Mouse (Mus musculus) midbrain, embryonic 15.5 days (tissue): ENCODE measurements around the gene Cnbd2. TPM values are rescaled to one million over a fixed set of nuclear protein-coding genes. Genes with fewer than 3 reads are reported as not detected.

Experiments used
- ATAC-seq: fragments of 200-750 bp; cut with Nextera tagmentation; replicated peaks from 2 replicates; pipeline ENCODE4 v1.8.0; 2017; ENCODE audit warnings: moderate TSS enrichment
- H3K27ac ChIP-seq: fragments of 300-500 bp; sonication (generic); 2 replicates; pipeline ENCODE4 v1.5.1; 2015; ENCODE audit warnings: mild to moderate bottlenecking, inconsistent platforms
- H3K27me3 ChIP-seq: fragments of 300-500 bp; sonication (generic); replicated peaks from 2 replicates; pipeline ENCODE4 v1.6.1; 2015; ENCODE audit warnings: inconsistent platforms
- H3K36me3 ChIP-seq: fragments of 300-500 bp; sonication (generic); replicated peaks from 2 replicates; pipeline ENCODE4 v1.6.1; 2015; ENCODE audit warnings: inconsistent platforms
- H3K4me1 ChIP-seq: fragments of 300-500 bp; sonication (generic); 2 replicates; pipeline ENCODE4 v1.6.1; 2015; ENCODE audit warnings: inconsistent platforms
- H3K4me2 ChIP-seq: fragments of 300-500 bp; sonication (generic); 2 replicates; pipeline ENCODE4 v1.6.1; 2015; ENCODE audit warnings: inconsistent platforms, mild to moderate bottlenecking, moderate library complexity
- H3K4me3 ChIP-seq: fragments of 300-500 bp; sonication (generic); 2 replicates; pipeline ENCODE4 v1.5.1; 2015; ENCODE audit warnings: mild to moderate bottlenecking, inconsistent platforms
- H3K9ac ChIP-seq: fragments of 300-500 bp; sonication (generic); 2 replicates; pipeline ENCODE4 v1.6.1; 2015; ENCODE audit warnings: mild to moderate bottlenecking, inconsistent platforms
- H3K9me3 ChIP-seq: fragments of 300-500 bp; sonication (generic); 2 replicates; pipeline ENCODE4 v1.6.1; 2016; ENCODE audit warnings: inconsistent platforms
- WGBS: fragments of 180-500 bp; shearing (Covaris S2); methylation state at CpG from one replicate; pipeline ENCODE4 v1.1.7; 2015; ENCODE audit warnings: mixed read lengths; 5-methylcytosine and 5-hydroxymethylcytosine counted together
- polyA plus RNA-seq: library from polyadenylated mRNA; unstranded; fragments of >200 nt; fragmentation: Nextera tagmentation; extraction: Ambion mirVana; gene quantifications from 2 replicates; pipeline ENCODE4 v1.2.1, GENCODE M21; 2015

Cnbd2 gene
- polyA plus RNA-seq, 1 experiment from 2014 or later, result 8.0 TPM

DNA sequence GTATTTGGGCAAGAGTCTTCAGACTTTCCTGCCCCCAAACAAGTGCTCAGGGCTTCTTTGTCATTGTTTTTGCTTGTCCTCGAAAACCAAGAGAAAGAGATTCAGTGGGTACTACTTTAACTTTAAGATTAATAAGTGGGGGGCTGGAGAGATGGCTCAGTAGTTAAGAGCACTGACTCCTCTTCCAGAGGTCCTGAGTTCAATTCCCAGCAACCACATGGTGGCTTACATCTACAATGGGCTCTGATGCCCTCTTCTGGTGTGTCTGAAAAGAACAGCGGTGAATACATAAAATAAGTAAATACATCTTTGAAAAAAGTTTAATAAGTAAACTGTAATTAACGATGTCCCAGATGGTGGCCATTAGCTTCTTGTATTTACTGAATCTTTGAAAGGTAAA is 1.1 kb downstream of the Cnbd2 start:
- H3K27ac ChIP-seq, result peak overlapping the region; percentile 93
- peak overlapping the region; percentile 96 for H3K9ac ChIP-seq
- H3K4me3 ChIP-seq, result peak overlapping the region; percentile 92
- H3K9me3 ChIP-seq, result no peaks in the 10 kb centered on the region
- ATAC-seq, result no peak
- H3K4me2 ChIP-seq, result peak overlapping the region; percentile 86
- no peaks in the 10 kb centered on the region for H3K36me3 ChIP-seq
- H3K27me3 ChIP-seq, result no peaks in the 10 kb centered on the region
- 48% methylated on average over 3 of the region's 3 CpGs for WGBS
- H3K4me1 ChIP-seq, result peaks cover 18% of the 10 kb centered on the region

DNA sequence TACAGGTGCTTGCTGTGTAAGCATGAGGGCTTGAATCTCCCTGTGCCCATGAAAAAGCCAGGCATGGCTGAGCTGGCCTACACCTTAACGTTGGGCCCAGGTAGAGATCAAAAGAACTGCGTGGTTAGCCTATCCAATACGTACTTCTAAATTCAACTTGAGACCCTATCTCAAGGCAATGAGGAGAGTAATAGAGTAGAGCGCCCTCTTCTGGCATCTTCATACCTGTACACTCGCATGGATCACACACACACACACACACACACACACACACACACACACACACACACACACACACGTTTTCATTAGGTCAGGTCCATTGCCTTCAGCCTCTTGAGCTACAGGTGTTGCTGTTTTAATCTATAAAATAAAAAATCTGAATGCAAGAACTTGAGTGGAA is 2.7 kb downstream of the Cnbd2 start:
- no peak overlapping the region for H3K27ac ChIP-seq
- no peaks in the 10 kb centered on the region for H3K36me3 ChIP-seq
- no peak overlapping the region for H3K9ac ChIP-seq
- H3K4me2 ChIP-seq, result no peak overlapping the region
- no peaks in the 10 kb centered on the region for H3K9me3 ChIP-seq
- ATAC-seq, result no peak
- H3K4me3 ChIP-seq, result no peak overlapping the region
- peaks cover 18% of the 10 kb centered on the region for H3K4me1 ChIP-seq
- WGBS, result 91% methylated on average over 6 of the region's 6 CpGs
- no peaks in the 10 kb centered on the region for H3K27me3 ChIP-seq

DNA sequence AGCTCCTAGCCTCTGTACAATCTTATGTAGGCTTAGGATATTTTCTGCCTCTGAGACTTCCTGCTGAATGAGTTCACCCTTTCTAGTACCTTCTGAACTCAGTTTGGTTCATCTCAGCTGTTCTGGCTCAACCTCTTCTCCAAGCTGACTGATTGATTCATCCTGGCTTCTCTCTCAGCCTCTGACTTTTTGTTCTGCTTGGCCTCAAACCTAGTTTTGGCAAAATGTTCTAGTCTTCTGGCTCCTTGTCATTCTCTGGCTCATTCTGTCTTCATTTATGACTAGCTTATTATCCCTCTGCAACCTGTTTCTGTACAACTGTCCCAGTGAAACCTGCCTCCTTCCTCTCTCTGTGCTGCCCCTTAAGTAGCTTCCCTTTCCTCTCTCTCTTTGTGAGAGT is 6.4 kb downstream of the Cnbd2 start:
- Histone ChIP-seq H3K36me3 (no peaks in the 10 kb centered on the region), H3K9ac (no peak overlapping the region), H3K27ac (no peak overlapping the region), H3K4me3 (no peak overlapping the region), H3K27me3 (no peaks in the 10 kb centered on the region), H3K4me1 (peaks cover 3% of the 10 kb centered on the region), H3K4me2 (no peak overlapping the region), H3K9me3 (no peaks in the 10 kb centered on the region)
- no peak for ATAC-seq

DNA sequence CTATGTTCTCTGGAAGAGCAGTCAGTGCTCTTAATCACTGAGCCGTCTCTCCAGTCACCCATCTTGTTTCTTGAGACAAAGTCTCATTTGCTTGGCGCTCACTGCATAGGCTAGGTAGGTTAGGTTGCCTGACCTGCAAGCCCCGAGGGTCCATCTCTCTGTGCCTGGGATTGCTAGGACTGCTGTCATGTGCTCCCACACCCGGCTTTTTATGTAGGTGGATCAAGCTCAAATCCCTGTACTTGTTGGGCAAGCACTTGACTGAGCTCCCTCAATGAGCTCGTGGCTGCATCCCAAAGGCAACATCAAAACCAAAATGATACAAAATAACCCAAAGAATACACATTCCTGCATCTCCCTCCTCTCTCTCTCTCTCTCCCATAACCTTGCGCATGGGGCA is 9.4 kb downstream of the Cnbd2 start:
- Histone ChIP-seq H3K4me2 (no peak overlapping the region), H3K27ac (no peak overlapping the region), H3K4me3 (no peak overlapping the region), H3K9ac (no peak overlapping the region), H3K27me3 (no peaks in the 10 kb centered on the region), H3K4me1 (no peaks in the 10 kb centered on the region), H3K9me3 (no peaks in the 10 kb centered on the region), H3K36me3 (no peaks in the 10 kb centered on the region)
- no peak for ATAC-seq
- WGBS, result 93% methylated on average over 6 of the region's 6 CpGs

DNA sequence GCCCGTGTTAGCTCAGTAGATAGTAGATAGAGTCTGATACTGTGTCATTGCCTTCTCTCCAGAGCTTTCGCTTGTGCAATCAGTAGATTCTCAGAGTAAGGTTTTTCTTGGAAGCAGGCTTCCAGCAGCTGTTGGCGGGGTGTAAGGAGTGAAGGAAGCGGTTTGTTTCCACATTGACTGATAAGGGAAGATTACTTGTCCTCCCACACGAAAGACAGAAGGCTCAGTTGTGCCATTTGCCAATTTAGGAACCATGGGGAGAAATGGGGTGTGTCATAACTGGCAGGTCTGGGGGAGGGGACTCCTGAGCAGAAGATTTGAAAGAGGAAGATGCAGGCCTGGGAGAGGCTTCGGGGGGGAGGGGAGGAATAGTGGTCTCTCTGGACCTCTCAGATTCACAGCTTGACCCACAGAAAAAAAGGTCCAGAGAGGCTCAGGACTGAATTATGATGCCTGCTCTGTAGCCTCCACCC is 12.1 kb downstream of the Cnbd2 start:
- Histone ChIP-seq H3K4me2 (no peak overlapping the region), H3K9me3 (no peaks in the 10 kb centered on the region), H3K27me3 (no peaks in the 10 kb centered on the region), H3K4me3 (no peak overlapping the region), H3K27ac (no peak overlapping the region), H3K9ac (no peak overlapping the region), H3K4me1 (no peaks in the 10 kb centered on the region), H3K36me3 (no peaks in the 10 kb centered on the region)
- ATAC-seq, result no peak
- 68% methylated on average over 6 of the region's 6 CpGs for WGBS

DNA sequence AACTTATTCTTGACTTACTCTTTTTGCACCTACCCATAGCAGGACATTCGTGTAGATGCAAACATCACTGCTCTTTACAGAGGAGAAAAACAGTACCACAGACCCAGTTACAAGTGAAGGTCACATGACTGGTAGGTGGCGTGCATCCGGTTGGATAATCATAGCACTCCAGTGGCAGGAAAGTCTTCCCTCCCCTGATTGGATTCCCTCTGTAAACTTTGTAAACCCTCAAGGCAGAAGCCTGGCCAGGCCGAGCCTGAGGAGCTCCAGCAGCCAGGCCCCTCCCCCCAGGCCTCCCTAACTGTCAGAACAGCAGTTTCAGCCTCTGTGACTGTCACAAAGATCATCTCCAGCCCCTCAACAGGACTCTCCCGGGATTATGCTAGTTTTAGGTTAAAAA is 12.6 kb downstream of the Cnbd2 start:
- no peak for ATAC-seq
- Histone ChIP-seq H3K9ac (no peak overlapping the region), H3K4me1 (no peaks in the 10 kb centered on the region), H3K27me3 (no peaks in the 10 kb centered on the region), H3K4me3 (no peak overlapping the region), H3K4me2 (no peak overlapping the region), H3K27ac (no peak overlapping the region), H3K36me3 (no peaks in the 10 kb centered on the region), H3K9me3 (no peaks in the 10 kb centered on the region)
- 51% methylated on average over 5 of the region's 5 CpGs for WGBS

DNA sequence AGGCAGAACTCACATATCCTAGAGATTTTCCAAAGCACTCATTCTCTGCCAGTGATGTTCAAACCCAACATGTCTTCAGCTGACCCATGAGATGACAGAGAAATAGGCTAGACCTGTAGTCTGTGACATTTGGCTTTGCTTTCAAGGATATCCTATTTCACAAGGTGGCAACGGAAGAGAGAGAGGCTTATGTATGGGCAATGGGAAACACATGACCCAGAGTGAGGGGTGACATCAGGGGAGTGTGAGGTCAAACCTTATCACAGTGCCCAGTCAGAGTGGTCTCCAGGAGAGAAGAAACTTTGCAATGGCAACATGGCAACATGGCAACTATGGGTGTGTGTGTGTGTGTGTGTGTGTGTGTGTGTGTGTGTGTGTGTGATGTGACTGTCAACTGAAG is 18.6 kb downstream of the Cnbd2 start:
- Histone ChIP-seq H3K9ac (no peak overlapping the region), H3K4me1 (no peaks in the 10 kb centered on the region), H3K27ac (no peak overlapping the region), H3K9me3 (no peaks in the 10 kb centered on the region), H3K4me2 (no peak overlapping the region), H3K4me3 (no peak overlapping the region), H3K27me3 (no peaks in the 10 kb centered on the region), H3K36me3 (no peaks in the 10 kb centered on the region)
- no peak for ATAC-seq
- 68% methylated on average over 1 of the region's 1 CpGs for WGBS

GRCm38 (mm10) chr2:156331446-156331965 is 19.4 kb downstream of the Cnbd2 start:
- Histone ChIP-seq H3K27ac (no peak overlapping the region), H3K4me3 (no peak overlapping the region), H3K9me3 (no peaks in the 10 kb centered on the region), H3K36me3 (no peaks in the 10 kb centered on the region), H3K4me2 (no peak overlapping the region), H3K9ac (no peak overlapping the region), H3K4me1 (no peaks in the 10 kb centered on the region), H3K27me3 (no peaks in the 10 kb centered on the region)
- no peak for ATAC-seq
- 74% methylated on average over 7 of the region's 7 CpGs for WGBS

DNA sequence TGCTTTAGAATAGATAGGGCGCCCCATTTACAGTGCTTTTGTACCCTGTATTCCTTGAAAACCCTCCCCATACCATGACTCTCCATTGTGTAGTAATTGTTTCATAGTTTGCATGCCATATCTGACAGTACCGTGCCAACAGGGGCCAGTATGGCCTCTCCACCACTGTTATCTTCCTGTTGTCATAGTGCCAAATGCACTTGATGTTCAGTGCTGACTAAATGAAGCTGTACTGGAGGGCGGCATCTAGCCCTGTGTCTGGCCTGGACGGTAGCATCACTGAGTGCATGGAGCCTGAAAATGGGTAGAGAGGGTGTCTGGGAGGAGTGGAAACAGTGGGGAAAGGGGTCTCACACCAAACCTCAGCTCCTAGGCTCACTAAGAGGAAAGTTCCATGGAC is 28.0 kb downstream of the Cnbd2 start:
- ATAC-seq, result no peak
- Histone ChIP-seq H3K9me3 (no peaks in the 10 kb centered on the region), H3K36me3 (no peaks in the 10 kb centered on the region), H3K27ac (no peak overlapping the region), H3K27me3 (no peaks in the 10 kb centered on the region), H3K9ac (no peak overlapping the region), H3K4me1 (no peaks in the 10 kb centered on the region), H3K4me3 (no peak overlapping the region), H3K4me2 (no peak overlapping the region)
- WGBS, result 86% methylated on average over 4 of the region's 4 CpGs

DNA sequence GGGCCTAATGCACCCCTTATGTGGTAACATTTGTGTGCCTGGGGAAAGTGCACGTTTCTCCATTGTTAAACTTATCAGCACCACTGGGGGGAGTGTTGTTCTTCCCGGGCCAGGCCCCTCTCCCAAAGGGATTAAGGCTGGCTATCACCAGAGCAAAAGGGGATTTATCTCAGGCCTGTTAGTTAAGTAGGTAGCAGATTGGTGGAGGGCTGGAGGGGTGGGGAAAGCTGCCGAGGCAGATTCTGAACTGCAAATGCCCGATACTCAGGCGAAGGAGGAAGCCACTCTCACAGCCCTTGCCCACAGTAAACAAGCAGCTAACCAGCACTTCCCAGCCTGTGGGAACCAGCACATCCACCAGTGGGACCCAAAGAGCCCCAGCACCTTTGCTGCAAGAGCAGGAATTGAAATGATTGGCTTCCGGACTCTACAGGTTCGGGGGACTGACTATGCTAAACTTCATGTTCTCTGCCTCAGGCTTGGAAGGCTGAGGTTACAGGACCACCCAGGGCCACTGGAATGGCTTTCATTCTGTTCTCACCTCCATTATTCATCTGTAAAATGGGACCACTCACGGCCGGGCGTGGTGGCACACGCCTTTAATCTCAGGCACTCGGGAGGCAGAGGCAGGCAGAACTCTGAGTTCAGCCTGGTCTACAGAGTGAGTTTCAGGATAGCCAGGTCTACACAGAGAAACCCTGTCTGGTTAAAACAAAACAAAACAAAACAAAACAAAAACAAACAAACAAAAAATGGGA is 32.9 kb downstream of the Cnbd2 start:
- Histone ChIP-seq H3K27ac (no peak overlapping the region), H3K9me3 (no peaks in the 10 kb centered on the region), H3K4me1 (no peaks in the 10 kb centered on the region), H3K36me3 (no peaks in the 10 kb centered on the region), H3K27me3 (no peaks in the 10 kb centered on the region), H3K4me2 (no peak overlapping the region), H3K4me3 (no peak overlapping the region), H3K9ac (no peak overlapping the region)
- ATAC-seq, result no peak
- WGBS, result 53% methylated on average over 12 of the region's 12 CpGs

GRCm38 (mm10) chr2:156348812-156349211 is 36.7 kb downstream of the Cnbd2 start:
- WGBS, result 85% methylated on average over 4 of the region's 4 CpGs
- Histone ChIP-seq H3K36me3 (no peaks in the 10 kb centered on the region), H3K27ac (no peak overlapping the region), H3K9ac (no peak overlapping the region), H3K4me1 (0 out of 2 replicates have a peak, but pooled peaks cover 4% of the 10 kb centered on the region), H3K4me3 (no peak overlapping the region), H3K4me2 (no peak overlapping the region), H3K27me3 (no peaks in the 10 kb centered on the region), H3K9me3 (no peaks in the 10 kb centered on the region)
- no peak for ATAC-seq

GRCm38 (mm10) chr2:156349286-156349848 is 37.3 kb downstream of the Cnbd2 start:
- Histone ChIP-seq H3K4me1 (0 out of 2 replicates have a peak, but pooled peaks cover 4% of the 10 kb centered on the region), H3K4me2 (no peak overlapping the region), H3K36me3 (no peaks in the 10 kb centered on the region), H3K9me3 (no peaks in the 10 kb centered on the region), H3K9ac (no peak overlapping the region), H3K27me3 (no peaks in the 10 kb centered on the region), H3K4me3 (no peak overlapping the region), H3K27ac (no peak overlapping the region)
- ATAC-seq, result no peak
- 89% methylated on average over 4 of the region's 4 CpGs for WGBS

DNA sequence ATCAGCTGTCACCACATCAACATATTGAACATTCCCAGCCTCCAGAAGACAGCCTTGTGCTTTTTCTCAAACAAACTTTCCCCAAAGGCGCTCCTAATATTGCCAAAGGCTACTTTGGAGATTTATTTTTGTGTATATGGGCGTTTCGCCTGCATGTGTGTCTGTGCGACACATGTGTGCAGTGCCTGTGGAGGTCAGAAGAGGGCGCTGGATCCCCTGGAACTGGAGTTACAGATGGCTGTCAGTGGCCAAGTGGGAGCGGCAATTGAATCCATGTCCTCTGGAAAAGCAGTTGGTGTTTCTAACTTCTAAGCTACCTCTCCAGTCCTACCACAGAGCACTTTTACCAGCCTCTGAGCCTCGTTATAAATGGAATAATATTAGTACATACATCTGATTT is 39.1 kb downstream of the Cnbd2 start:
- H3K9me3 ChIP-seq, result no peaks in the 10 kb centered on the region
- no peak overlapping the region for H3K9ac ChIP-seq
- no peaks in the 10 kb centered on the region for H3K36me3 ChIP-seq
- no peak for ATAC-seq
- 0 out of 2 replicates have a peak, but pooled peaks cover 8% of the 10 kb centered on the region for H3K4me1 ChIP-seq
- no peak overlapping the region for H3K4me3 ChIP-seq
- H3K27ac ChIP-seq, result no peak overlapping the region
- H3K27me3 ChIP-seq, result no peaks in the 10 kb centered on the region
- 85% methylated on average over 7 of the region's 7 CpGs for WGBS
- no peak overlapping the region for H3K4me2 ChIP-seq
